Mouse (Mus musculus) mesoderm, embryonic 11.5 days (tissue): ENCODE measurements at regions not wholly inside any gene's neighbourhood (a gene's known extent, or its start where the extent isn't known, plus 50 kb on each side); places are given as distances from the start of the nearest gene placed in this dataset.
A peak's percentile ranks its signal among the peaks of the same experiment; 100 is the strongest.

ENCODE experiments used
- DNase-seq: peaks from one replicate; pipeline ENCODE4 v3.0.0-alpha.2; 2012; ENCODE audit warnings: low read depth, low spot score

GRCm38 (mm10) chr8:90762390-90762789 lies 54.8 kb downstream of the Gm19935 start:
- DNase-seq, result no peak

GRCm38 (mm10) chr8:90761947-90762346 lies 55.2 kb downstream of the Gm19935 start:
- DNase-seq, result no peak

GRCm38 (mm10) chr8:90761446-90761845 lies 55.7 kb downstream of the Gm19935 start:
- DNase-seq, result no peak

GRCm38 (mm10) chr8:90759531-90759930 lies 57.7 kb downstream of the Gm19935 start:
- DNase-seq, result no peak

GRCm38 (mm10) chr8:90755020-90755419 lies 62.2 kb downstream of the Gm19935 start:
- DNase-seq, result no peak

- no peak for DNase-seq
Observed at GRCm38 (mm10) chr8:90743546-90743945, 73.6 kb downstream of the Gm19935 start.

GRCm38 (mm10) chr8:90740963-90741733 lies 76.0 kb downstream of the Gm19935 start:
- DNase-seq, result peak; percentile 45

- peak; percentile 63 for DNase-seq
Observed at GRCm38 (mm10) chr8:90740302-90740962, 76.8 kb downstream of the Gm19935 start.

GRCm38 (mm10) chr8:90728011-90728410 lies 89.2 kb downstream of the Gm19935 start:
- no peak for DNase-seq

GRCm38 (mm10) chr8:90725188-90725587 lies 92.0 kb downstream of the Gm19935 start:
- DNase-seq, result no peak

GRCm38 (mm10) chr8:90716436-90716835 lies 100.8 kb downstream of the Gm19935 start:
- DNase-seq, result peak; percentile 37

GRCm38 (mm10) chr8:90708524-90708923 lies 108.7 kb downstream of the Gm19935 start:
- peak; percentile 76 for DNase-seq

GRCm38 (mm10) chr8:90692516-90692915 lies 124.7 kb downstream of the Gm19935 start:
- no peak for DNase-seq

GRCm38 (mm10) chr8:90685076-90685475 lies 132.1 kb downstream of the Gm19935 start:
- DNase-seq, result no peak

GRCm38 (mm10) chr8:90670471-90671057 lies 146.6 kb downstream of the Gm19935 start:
- DNase-seq, result peak; percentile 51

- DNase-seq, result peak; percentile 67
Observed at GRCm38 (mm10) chr8:90669396-90669795, 147.8 kb downstream of the Gm19935 start.

- no peak for DNase-seq
Observed at GRCm38 (mm10) chr8:90659066-90659465, 158.1 kb downstream of the Gm19935 start.

GRCm38 (mm10) chr8:90657641-90658051 lies 159.5 kb downstream of the Gm19935 start:
- peak; percentile 55 for DNase-seq

- DNase-seq, result no peak
Observed at GRCm38 (mm10) chr8:90657116-90657515, 160.1 kb downstream of the Gm19935 start.

- DNase-seq, result no peak
Observed at GRCm38 (mm10) chr8:90656436-90657090, 160.6 kb downstream of the Gm19935 start.

GRCm38 (mm10) chr8:90654786-90655185 lies 162.4 kb downstream of the Gm19935 start:
- DNase-seq, result no peak

GRCm38 (mm10) chr8:90642392-90642791 lies 174.8 kb downstream of the Gm19935 start:
- DNase-seq, result no peak
